Mouse (Mus musculus) heart, postnatal 0 days (tissue): ENCODE measurements around the gene Ccl22.

Experiments
- CTCF ChIP-seq: IDR thresholded peaks from 2 replicates; pipeline ENCODE4 v1.5.1; 2016; ENCODE audit warnings: antibody characterized with exemption, control low read depth, low read depth
- EP300 ChIP-seq: IDR thresholded peaks from 2 replicates; pipeline ENCODE4 v1.6.1; 2016; ENCODE audit warnings: antibody characterized with exemption, low read depth

GRCm38 (mm10) chr8:94785247-94785985, 40.0 kb downstream of the Ccl22 start:
- peak; percentile 49 for TF ChIP-seq CTCF
- no peak for TF ChIP-seq EP300
